Mouse (Mus musculus): ENCODE measurements around the gene Tom1l2.

DNA sequence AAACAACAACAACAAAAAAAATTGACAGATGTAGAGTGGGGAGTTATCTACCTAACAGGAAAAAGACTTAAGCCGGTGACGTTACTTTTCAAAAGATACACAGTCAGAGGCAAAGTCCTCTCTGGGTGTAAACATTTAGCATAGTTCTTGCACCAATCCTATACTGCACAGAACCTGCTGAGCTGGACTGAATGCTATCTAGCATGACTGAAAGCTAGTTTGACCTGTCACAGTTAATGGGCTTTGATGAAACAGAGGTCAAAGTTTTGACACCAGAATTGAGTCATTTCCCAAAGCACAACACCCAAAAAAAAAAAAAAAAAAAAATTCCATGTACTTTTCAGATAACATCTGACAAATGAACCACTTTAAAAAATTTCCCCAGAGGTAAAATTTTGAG is 3.2 kb upstream of the Tom1l2 start:
- TF ChIP-seq POLR2A (IDR thresholded peaks at IDR 0.05; ENCODE audit: borderline replicate concordance, extremely low read depth, insufficient read depth, insufficient read length, poor library complexity, severe bottlenecking) (no peak), CTCF (IDR thresholded peaks at IDR 0.05; ENCODE audit: borderline replicate concordance, extremely low read depth, insufficient read depth, insufficient read length) (no peak)

Measured in brain, embryonic 14.5 days (tissue).